Mouse (Mus musculus): ENCODE data around the gene Hs2st1.

GRCm38 (mm10) chr3:144466108-144466678 is 103.8 kb downstream of the Hs2st1 start:
- no peak for TF ChIP-seq GATA1 (IDR thresholded peaks at IDR 0.05; ENCODE audit: borderline replicate concordance, low read length)
- TF ChIP-seq FLI1 (IDR thresholded peaks at IDR 0.05; ENCODE audit: low read length), result no peak
